Mouse (Mus musculus) intestine, embryonic 16.5 days (tissue): ENCODE data around the gene Tsc2. TPM values are rescaled to one million over a fixed set of nuclear protein-coding genes. Genes with fewer than 3 reads are reported as not detected.

ENCODE experiments used
- ATAC-seq: fragments of 200-750 bp; cut with Nextera tagmentation; 2 replicates; pipeline ENCODE4 v1.8.0; 2017; ENCODE audit warnings: moderate TSS enrichment, moderate library complexity
- H3K27ac ChIP-seq: fragments of 300-500 bp; sonication (generic); 2 replicates; pipeline ENCODE4 v1.5.1; 2014; ENCODE audit warnings: mild to moderate bottlenecking, low read length
- H3K27me3 ChIP-seq: fragments of 300-500 bp; sonication (generic); replicated peaks from 2 replicates; pipeline ENCODE4 v1.6.1; 2014; ENCODE audit warnings: low read length, control low read depth, mixed read lengths; ENCODE audit not compliant: control insufficient read depth, insufficient read depth
- H3K36me3 ChIP-seq: fragments of 300-500 bp; sonication (generic); 2 replicates; pipeline ENCODE4 v1.6.1; 2014; ENCODE audit warnings: low read length, control low read depth; ENCODE audit not compliant: control insufficient read depth, insufficient read depth
- H3K4me1 ChIP-seq: fragments of 300-500 bp; sonication (generic); 2 replicates; pipeline ENCODE4 v1.6.1; 2014; ENCODE audit warnings: low read length, control low read depth, mixed read lengths; ENCODE audit not compliant: control insufficient read depth, insufficient read depth
- H3K4me2 ChIP-seq: fragments of 300-500 bp; sonication (generic); 2 replicates; pipeline ENCODE4 v1.6.1; 2014; ENCODE audit warnings: low read depth, low read length, control low read depth
- H3K4me3 ChIP-seq: fragments of 300-500 bp; sonication (generic); 2 replicates; pipeline ENCODE4 v1.5.1; 2014; ENCODE audit warnings: mild to moderate bottlenecking, low read length
- H3K9ac ChIP-seq: fragments of 300-500 bp; sonication (generic); 2 replicates; pipeline ENCODE4 v1.6.1; 2014; ENCODE audit warnings: low read depth, low read length
- H3K9me3 ChIP-seq: fragments of 300-500 bp; sonication (generic); 2 replicates; pipeline ENCODE4 v1.6.1; 2016; ENCODE audit warnings: low read length, control low read depth; ENCODE audit not compliant: control insufficient read depth
- whole genome bisulfite sequencing: fragments of 180-500 bp; shearing (Covaris S2); extraction: QIAGEN DNeasy Blood & Tissue Kit; methylation state at CpG from one replicate; pipeline ENCODE4 v1.1.7; 2014; 5-methylcytosine and 5-hydroxymethylcytosine counted together
- polyA plus RNA-seq: library from polyadenylated mRNA; unstranded; fragments of >200 nt; fragmentation: Nextera tagmentation; extraction: Ambion mirVana; gene quantifications from 2 replicates; pipeline ENCODE4 v1.2.1, GENCODE M21; 2015

The Tsc2 gene
- polyA plus RNA-seq, 1 experiment from 2014 or later, result 38.5 TPM

DNA sequence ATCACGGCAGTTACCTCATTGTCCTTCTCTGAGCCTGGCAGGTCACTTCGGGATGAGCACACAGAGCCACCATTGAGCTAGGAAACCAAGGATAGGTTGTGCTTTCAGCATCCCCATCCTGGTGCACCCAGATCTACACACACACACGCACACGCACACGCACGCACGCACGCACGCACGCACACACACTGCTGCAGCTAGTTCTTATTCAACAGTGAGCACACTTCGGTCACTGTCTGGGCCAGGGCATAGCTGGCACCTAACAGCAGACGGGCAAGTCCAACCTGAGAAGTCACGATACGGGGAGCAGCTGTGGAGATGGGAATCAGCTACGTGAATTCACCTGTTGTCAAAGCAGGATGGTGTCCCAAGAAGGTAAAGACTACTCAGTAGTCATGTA lies 8.2 kb upstream of the Tsc2 start:
- H3K27me3 ChIP-seq, result no peaks in the 10 kb centered on the region
- no peaks in the 10 kb centered on the region for H3K36me3 ChIP-seq
- H3K4me3 ChIP-seq, result no peak overlapping the region
- H3K27ac ChIP-seq, result peak overlapping the region; percentile 89; the same call in 1 of the 2 replicates
- no peak overlapping the region for H3K4me2 ChIP-seq
- WGBS, result 94% methylated on average over 15 of the region's 15 CpGs
- peaks cover 33% of the 10 kb centered on the region for H3K4me1 ChIP-seq
- no peak for ATAC-seq
- no peaks in the 10 kb centered on the region for H3K9me3 ChIP-seq
- H3K9ac ChIP-seq, result no peak overlapping the region

DNA sequence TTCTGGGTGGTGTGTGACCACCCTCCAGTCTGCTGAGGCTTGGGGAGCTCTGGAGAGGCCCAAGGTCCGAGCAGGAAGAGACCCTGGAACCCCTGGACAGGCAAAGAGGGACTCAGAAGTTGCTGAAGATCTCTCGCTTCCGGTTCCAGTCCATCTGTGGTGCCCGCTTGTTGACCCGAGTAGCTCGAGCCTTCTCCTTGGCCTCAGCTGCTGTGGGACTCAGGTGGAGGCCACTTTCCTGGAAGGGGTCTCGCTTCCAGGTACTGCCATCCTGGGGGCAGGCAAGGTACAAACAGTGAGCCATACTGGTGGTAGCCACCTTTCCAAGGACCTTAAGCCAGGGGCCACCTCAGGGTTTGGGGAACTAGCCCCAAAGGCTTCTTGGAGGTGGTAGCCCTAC lies 7.7 kb upstream of the Tsc2 start:
- Histone ChIP-seq H3K27me3 (no peaks in the 10 kb centered on the region), H3K9me3 (no peaks in the 10 kb centered on the region), H3K27ac (peak overlapping the region; percentile 89), H3K9ac (peak overlapping the region; percentile 33; the same call in 1 of the 2 replicates), H3K4me3 (no peak overlapping the region), H3K36me3 (no peaks in the 10 kb centered on the region), H3K4me1 (peaks cover 28% of the 10 kb centered on the region), H3K4me2 (no peak overlapping the region)
- no peak for ATAC-seq
- 89% methylated on average over 7 of the region's 7 CpGs for WGBS

DNA sequence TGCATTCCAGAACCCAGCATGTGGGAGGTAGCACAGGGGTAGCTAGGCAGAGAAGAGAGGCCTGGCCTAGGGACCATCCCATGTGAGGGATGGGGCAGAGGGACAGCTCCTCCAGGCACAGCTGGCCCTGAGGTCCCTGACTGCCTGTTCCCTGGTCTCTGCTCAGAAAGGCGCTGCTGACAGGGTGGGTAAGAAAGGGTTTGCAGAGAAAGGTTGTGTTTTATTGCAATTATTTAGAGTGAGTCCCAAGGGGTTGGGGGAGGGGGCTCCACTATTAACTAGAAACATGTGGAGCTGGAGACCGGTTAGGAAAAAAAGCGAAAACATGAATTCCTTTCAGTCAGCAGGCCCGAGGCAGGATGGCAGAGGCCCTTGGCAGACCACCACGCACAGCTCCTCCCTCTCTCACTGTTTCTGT lies 7.2 kb upstream of the Tsc2 start:
- no peaks in the 10 kb centered on the region for H3K27me3 ChIP-seq
- peak overlapping the region; percentile 33; the same call in 1 of the 2 replicates for H3K9ac ChIP-seq
- H3K27ac ChIP-seq, result peak overlapping the region; percentile 89
- no peaks in the 10 kb centered on the region for H3K36me3 ChIP-seq
- no peak for ATAC-seq
- WGBS, result 65% methylated on average over 5 of the region's 5 CpGs
- H3K4me1 ChIP-seq, result peaks cover 23% of the 10 kb centered on the region
- H3K4me2 ChIP-seq, result no peak overlapping the region
- no peaks in the 10 kb centered on the region for H3K9me3 ChIP-seq
- no peak overlapping the region for H3K4me3 ChIP-seq

DNA sequence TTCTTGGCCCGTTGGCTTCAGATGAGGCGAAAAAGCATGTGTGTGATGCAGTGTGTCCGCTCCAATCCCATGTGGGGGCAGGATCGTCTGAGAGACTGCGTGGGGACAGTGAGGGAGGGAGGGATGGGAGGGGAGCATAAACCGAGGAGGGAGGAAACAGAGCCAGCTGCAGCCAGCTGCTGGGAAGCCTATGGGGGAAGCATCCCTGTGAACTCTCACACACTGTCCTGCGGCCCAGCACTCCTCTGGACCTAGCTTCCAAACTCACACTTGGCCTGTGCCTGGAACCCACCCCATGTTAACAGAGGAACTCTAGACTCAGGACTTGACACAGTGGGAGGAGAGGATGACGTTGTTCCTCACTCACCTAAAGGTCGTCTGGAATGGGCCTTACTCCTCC lies 6.4 kb upstream of the Tsc2 start:
- Histone ChIP-seq H3K9me3 (no peaks in the 10 kb centered on the region), H3K9ac (0 out of 2 replicates have a peak overlapping the region, but pooled peaks have one; percentile 33)
- WGBS, result 47% methylated on average over 9 of the region's 9 CpGs

GRCm38 (mm10) chr17:24638214-24638613 lies 5.8 kb upstream of the Tsc2 start:
- WGBS, result 93% methylated on average over 4 of the region's 4 CpGs
- Histone ChIP-seq H3K27me3 (no peaks in the 10 kb centered on the region), H3K4me1 (peaks cover 19% of the 10 kb centered on the region; the same call in 1 of the 2 replicates), H3K36me3 (no peaks in the 10 kb centered on the region), H3K4me3 (no peak overlapping the region), H3K9ac (no peak overlapping the region), H3K27ac (peak overlapping the region; percentile 62), H3K9me3 (no peaks in the 10 kb centered on the region), H3K4me2 (no peak overlapping the region)
- ATAC-seq, result no peak

More for the DNA sequence above, 6.4 kb upstream of the Tsc2 start:
- Histone ChIP-seq H3K4me3 (no peak overlapping the region), H3K4me1 (peaks cover 16% of the 10 kb centered on the region; the same call in 1 of the 2 replicates), H3K36me3 (no peaks in the 10 kb centered on the region), H3K4me2 (no peak overlapping the region), H3K27ac (peak overlapping the region; percentile 89), H3K27me3 (no peaks in the 10 kb centered on the region)
- peak; percentile 86 for ATAC-seq

GRCm38 (mm10) chr17:24636781-24637481 lies 4.5 kb upstream of the Tsc2 start:
- Histone ChIP-seq H3K9ac (no peak overlapping the region), H3K9me3 (no peaks in the 10 kb centered on the region), H3K4me2 (no peak overlapping the region), H3K4me3 (no peak overlapping the region), H3K27me3 (no peaks in the 10 kb centered on the region), H3K4me1 (peaks cover 22% of the 10 kb centered on the region; the same call in 1 of the 2 replicates), H3K36me3 (no peaks in the 10 kb centered on the region), H3K27ac (no peak overlapping the region)
- 73% methylated on average over 5 of the region's 5 CpGs for WGBS
- no peak for ATAC-seq

GRCm38 (mm10) chr17:24635694-24636093 lies 3.3 kb upstream of the Tsc2 start:
- H3K9ac ChIP-seq, result no peak overlapping the region
- no peaks in the 10 kb centered on the region for H3K27me3 ChIP-seq
- no peaks in the 10 kb centered on the region for H3K36me3 ChIP-seq
- no peak for ATAC-seq
- no peak overlapping the region for H3K4me3 ChIP-seq
- no peaks in the 10 kb centered on the region for H3K9me3 ChIP-seq
- WGBS, result 89% methylated on average over 5 of the region's 5 CpGs
- H3K4me2 ChIP-seq, result no peak overlapping the region
- H3K27ac ChIP-seq, result no peak overlapping the region
- H3K4me1 ChIP-seq, result peaks cover 27% of the 10 kb centered on the region; the same call in 1 of the 2 replicates

DNA sequence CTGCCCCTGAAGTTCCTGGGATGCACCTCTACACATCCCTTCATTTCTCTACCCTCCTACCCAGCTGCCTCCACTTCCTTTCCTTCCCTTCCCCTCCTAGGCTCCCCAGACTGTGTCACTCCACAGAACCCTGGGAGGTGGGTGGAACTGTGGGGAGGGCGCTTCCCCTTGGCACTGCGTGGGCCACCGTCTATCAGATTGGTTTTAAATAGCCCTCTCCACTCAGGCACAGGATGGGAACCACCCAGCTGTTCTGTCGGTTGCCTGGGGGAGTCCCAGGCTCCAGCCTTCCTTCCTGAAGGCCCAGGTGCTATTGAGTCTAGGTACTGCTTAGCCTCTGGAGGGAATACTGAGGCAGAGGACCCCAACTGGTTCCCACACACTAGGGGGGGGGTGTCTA lies 2.6 kb upstream of the Tsc2 start:
- Histone ChIP-seq H3K4me3 (no peak overlapping the region), H3K27ac (no peak overlapping the region), H3K9me3 (no peaks in the 10 kb centered on the region), H3K4me2 (no peak overlapping the region), H3K4me1 (peaks cover 27% of the 10 kb centered on the region; the same call in 1 of the 2 replicates), H3K9ac (no peak overlapping the region), H3K36me3 (no peaks in the 10 kb centered on the region), H3K27me3 (no peaks in the 10 kb centered on the region)
- no peak for ATAC-seq
- 80% methylated on average over 4 of the region's 4 CpGs for WGBS

DNA sequence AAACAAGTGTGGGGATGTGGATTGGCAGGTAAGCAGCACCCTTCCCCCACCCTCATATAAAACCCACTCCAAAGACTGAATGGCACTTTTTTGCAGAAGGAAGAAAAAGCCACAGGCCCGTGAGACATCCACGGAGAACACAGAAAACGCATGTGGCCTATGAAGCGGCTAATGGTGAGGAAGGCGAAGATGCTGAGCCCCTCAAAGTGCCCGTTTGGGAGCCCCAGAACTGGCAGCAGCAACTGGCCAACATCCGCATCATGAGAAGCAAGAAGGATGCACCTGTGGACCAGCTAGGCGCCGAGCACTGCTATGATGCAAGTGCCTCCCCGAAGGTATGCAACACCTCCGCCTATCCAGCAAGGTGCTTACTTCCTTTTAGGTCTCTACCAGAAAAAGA lies 1.4 kb upstream of the Tsc2 start:
- Histone ChIP-seq H3K27me3 (no peaks in the 10 kb centered on the region), H3K36me3 (no peaks in the 10 kb centered on the region; the same call in 1 of the 2 replicates), H3K4me1 (peaks cover 18% of the 10 kb centered on the region; the same call in 1 of the 2 replicates), H3K4me3 (no peak overlapping the region), H3K4me2 (no peak overlapping the region), H3K9ac (0 out of 2 replicates have a peak overlapping the region, but pooled peaks have one; percentile 10), H3K9me3 (no peaks in the 10 kb centered on the region), H3K27ac (no peak overlapping the region)
- no peak for ATAC-seq
- WGBS, result 94% methylated on average over 11 of the region's 11 CpGs
